Mouse (Mus musculus) liver (tissue): ENCODE measurements around the gene Fyttd1.

Source experiments
- DNase-seq: peaks from one replicate; pipeline ENCODE4 v3.0.0-alpha.2; 2020; ENCODE audit warnings: mixed read lengths

Gene Fyttd1

DNA sequence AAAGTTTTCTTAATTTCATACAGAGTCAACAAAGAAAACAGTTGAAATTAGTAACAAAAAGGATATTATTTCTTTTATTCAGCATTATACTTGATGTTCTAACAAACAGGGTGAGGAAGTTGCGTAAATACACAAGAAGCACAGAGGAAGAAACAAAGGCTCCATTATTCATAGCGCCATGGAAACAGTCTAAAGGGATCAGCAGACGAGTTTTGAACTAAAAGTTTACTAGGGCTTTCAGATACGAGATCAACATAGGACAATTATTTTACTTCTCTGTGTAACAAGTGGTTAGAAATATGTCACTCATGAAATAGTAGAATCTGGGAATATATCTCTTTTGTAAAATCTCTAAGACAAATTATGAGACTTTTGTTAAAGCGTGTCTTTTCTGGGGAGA lies 68.1 kb downstream of the Fyttd1 start:
- no peak for DNase-seq

DNA sequence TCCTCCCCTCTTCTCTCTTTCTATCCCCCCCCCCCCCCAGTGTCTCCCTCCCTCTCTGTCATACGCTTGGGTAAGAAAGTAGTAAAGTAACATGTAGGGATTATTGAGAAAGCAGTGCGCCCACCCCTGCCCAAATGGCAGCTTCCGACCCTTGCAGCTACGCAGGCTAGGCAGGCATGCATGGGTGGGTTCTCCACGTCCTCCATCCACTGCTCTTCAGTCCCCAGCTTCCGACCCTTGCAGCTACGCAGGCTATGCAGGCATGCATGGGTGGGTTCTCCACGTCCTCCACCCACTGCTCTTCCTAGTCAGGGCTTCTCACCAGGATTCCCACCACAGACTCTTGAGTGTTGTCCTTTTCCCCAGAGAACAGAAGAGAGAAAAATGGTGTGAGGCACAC lies 70.7 kb downstream of the Fyttd1 start:
- DNase-seq: no peak

DNA sequence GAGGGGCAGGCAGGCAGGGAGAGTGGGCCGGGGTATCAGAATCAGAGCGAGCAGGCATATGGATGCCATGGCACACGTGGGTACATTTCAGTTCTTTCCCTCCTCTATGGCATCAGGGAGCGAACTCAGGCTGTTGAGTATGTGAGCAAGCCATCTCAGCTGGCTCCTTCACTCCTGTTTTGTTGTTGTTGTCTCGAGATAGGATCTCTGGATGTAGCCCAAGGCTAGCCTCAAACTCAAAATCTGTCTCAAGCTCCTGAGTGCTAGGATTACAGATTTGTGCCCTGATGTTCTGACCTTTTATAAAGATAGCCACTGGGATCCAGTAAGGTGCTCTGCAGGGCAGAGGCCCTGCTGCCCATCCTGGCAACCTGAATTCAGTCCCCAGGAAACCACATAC lies 71.4 kb downstream of the Fyttd1 start:
- no peak for DNase-seq

DNA sequence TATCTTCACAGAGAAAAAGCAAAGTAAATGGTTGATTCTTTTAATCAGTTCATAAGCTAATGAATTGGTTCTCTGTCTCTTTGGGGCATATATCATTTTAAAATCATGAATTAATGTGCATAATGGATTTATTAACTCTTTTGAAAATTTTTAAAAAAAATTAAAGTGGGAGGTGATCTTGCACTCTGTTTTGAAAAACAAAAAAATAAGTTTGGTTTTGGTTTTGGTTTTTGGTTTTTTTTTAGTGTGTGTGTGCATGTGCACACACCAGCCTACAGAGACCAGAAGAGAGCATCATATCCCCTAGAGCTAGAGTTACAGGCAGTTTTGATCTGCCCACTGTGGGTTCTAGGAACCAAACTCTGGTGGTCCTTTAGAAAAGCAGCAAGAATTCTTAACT lies 72.0 kb downstream of the Fyttd1 start:
- no peak for DNase-seq

DNA sequence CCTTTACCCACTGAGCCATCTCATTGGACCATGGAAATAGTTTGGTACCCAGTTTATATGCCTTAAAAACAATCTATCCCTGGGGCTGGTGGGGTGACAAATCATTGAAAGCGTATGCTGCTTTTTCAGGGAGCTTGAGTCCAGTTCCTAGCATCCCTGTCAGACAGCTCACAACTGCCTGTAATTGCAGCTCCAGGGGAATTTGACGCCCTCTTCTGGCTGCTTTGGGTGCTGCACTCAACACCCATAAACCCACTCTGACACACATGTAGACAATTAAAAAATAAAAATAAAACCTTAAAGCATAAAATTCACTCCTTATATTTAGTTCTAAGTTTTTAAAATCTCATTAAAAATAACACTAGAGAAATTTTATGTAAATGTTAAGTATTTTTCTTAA lies 73.8 kb downstream of the Fyttd1 start:
- no peak for DNase-seq

DNA sequence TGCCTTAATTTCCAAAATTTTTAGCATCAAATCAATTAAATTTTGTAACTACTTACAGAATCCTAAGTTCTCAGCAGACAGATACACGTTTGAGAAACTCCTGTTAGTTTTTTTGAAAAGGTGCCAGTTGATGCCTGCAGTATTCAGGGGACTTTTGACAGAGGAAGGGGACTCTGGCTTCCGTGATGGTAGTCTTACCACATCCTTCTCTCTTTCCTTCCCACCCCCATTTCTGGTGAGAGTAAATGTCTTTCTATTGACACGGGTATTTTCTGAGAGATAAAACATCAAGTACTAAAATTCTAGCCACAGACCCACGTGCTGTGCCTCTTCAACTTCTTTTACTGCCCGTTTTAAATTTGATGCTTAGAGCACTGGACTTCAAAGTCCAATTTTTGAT lies 76.5 kb downstream of the Fyttd1 start:
- no peak for DNase-seq

DNA sequence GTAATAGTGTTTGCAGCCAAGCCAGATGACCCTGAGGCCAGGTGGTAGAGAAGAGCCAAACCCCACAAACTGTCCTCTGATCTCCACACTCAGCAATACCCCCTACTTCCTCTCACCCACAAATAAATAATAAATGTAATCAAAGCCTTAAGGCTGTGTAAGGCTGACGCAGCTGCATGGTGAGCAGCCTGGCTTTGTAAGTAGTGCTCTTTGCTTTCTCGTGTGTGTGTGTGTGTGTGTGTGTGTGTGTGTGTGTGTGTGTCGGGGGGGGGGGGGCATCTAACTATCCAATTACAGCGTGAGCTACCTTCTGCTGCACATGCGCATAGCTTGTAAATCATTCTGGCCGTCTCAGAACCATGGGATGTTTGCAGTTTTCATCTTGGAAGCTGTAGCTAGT lies 77.0 kb downstream of the Fyttd1 start:
- no peak for DNase-seq

DNA sequence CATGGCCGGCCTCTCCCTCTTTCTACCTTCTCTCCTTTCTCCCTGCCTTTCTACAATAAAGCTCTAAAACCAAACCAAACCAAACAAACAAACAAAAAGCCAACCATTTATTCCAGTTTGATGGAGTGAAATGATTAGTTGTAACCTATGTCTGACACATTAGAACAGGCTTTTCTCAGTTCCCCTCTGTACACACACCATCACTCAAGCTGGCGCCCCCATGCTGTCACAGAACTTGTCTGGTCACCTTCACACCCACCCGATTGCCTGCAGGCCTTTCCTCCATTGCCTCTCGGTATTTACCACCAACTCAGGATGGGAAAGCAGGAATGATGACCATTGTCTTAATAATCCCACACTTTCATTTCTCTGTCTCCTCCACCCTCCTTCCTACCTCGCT lies 79.6 kb downstream of the Fyttd1 start:
- no peak for DNase-seq
